13 mouse cellular contexts compared by ENCODE assay signal in the genomic region with DNA sequence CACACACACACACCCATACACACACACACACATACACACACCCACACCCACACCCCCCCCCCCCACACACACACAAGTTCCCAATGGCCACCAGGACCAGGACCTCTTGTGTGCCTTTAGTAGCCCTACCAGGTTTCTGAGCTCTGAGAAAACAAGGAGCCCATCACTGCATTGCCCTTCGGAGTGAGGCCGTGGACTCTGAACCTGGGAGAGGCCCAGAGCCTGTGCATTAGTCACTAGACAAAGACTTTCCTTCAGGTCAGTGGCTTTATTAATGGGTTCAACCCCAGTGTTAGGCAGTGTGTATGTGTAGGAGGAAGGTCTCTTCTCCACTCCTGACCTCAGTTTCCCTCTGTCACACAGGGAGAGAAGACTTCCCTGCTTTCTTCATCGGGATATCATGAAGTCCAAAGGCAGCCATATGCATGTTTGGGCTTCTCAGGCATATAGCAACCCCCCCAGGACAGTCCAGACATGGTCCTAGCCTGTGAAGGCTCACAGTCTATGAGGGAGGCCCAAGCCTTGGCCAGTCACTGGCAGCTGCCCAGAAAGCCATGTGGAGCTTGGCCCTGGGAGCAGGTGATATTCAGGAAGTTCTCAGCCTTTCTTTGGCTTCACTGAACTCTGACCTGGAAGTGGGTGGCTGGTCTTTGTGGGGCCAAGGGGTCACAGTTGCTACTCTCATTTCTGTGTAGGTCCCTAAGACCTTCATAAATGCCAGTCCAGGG. TPM values are rescaled to one million over a fixed set of nuclear protein-coding genes. Genes with fewer than 3 reads are reported as not detected.
DNase-seq lines count a peak whose midpoint lies in the region; ATAC-seq and TF ChIP-seq lines count a peak whose summit lies in the region.
"Had no signal": no experiment of that assay in that cellular context is flagged by ENCODE, and none has a peak within 500 bp of the region (broad histone marks: within the 10 kb centered on the region; RNA-seq: fewer than 3 reads in every experiment).

No protein-coding gene starts in this region.

- TF ChIP-seq EP300 in stomach, postnatal 0 days (optimal IDR thresholded peaks at IDR 0.05): no peak

- peak overlapping the region; percentile 1; the same call in 1 of the 2 replicates for H3K9ac ChIP-seq in liver, embryonic 16.5 days (ENCODE audit: low read depth, low read length)
- no peak overlapping the region for H3K9ac ChIP-seq in liver, embryonic 12.5 days
- no peak overlapping the region for H3K9ac ChIP-seq in stomach, postnatal 0 days (ENCODE audit: low read length)
- H3K9ac ChIP-seq: limb, embryonic 13.5 days; midbrain, embryonic 13.5 days had no signal

- peak; percentile 36; the same call in 1 of the 2 replicates for ATAC-seq in liver, embryonic 16.5 days (ENCODE audit: low read depth)
- ATAC-seq in liver, embryonic 12.5 days: no peak
- peak; percentile 89 for ATAC-seq in stomach, postnatal 0 days (ENCODE audit: low FRiP score, low TSS enrichment)

- H3K4me3 ChIP-seq in liver, embryonic 16.5 days (ENCODE audit: low read depth, low read length): no peak overlapping the region
- H3K4me3 ChIP-seq in liver, embryonic 12.5 days: no peak overlapping the region
- no peak overlapping the region for H3K4me3 ChIP-seq in stomach, postnatal 0 days (ENCODE audit: low read depth, low read length)
- H3K4me3 ChIP-seq: limb, embryonic 13.5 days; midbrain, embryonic 13.5 days; neural tube, embryonic 12.5 days had no signal

- peaks cover 14% of the 10 kb centered on the region for H3K4me1 ChIP-seq in liver, embryonic 16.5 days (ENCODE audit: control insufficient read depth, low read depth, low read length)
- peaks cover 19% of the 10 kb centered on the region for H3K4me1 ChIP-seq in liver, embryonic 12.5 days
- no peaks in the 10 kb centered on the region for H3K4me1 ChIP-seq in stomach, postnatal 0 days (replicated peaks; ENCODE audit: control insufficient read depth, insufficient read depth)

- TF ChIP-seq CTCF in stomach, postnatal 0 days (IDR thresholded peaks at IDR 0.05; ENCODE audit: low read depth): no peak

- peak overlapping the region; percentile 30; the same call in 1 of the 2 replicates for H3K27ac ChIP-seq in liver, embryonic 16.5 days (ENCODE audit: low read length)
- H3K27ac ChIP-seq in liver, embryonic 12.5 days: no peak overlapping the region
- peak overlapping the region; percentile 76 for H3K27ac ChIP-seq in stomach, postnatal 0 days (replicated peaks)
- H3K27ac ChIP-seq: limb, embryonic 13.5 days; midbrain, embryonic 13.5 days; neural tube, embryonic 12.5 days had no signal

- peak; percentile 44 for DNase-seq in cerebellum, adult 11 months
- DNase-seq in cerebellum, postnatal 4 days (ENCODE audit: low spot score in 2 of 2): no peak
- peak; percentile 83 for DNase-seq in kidney, adult 9 months
- DNase-seq in stomach, postnatal 0 days (ENCODE audit: low spot score): peak; percentile 77
- DNase-seq in left cerebral cortex, adult 8-10 months (ENCODE audit: low spot score in 2 of 2): no peak
- no peak for DNase-seq in layer of hippocampus, adult 9-10 months (ENCODE audit: low spot score)

- no peak overlapping the region for H3K4me2 ChIP-seq in liver, embryonic 16.5 days (ENCODE audit: low read depth, low read length)
- no peak overlapping the region for H3K4me2 ChIP-seq in liver, embryonic 12.5 days
- no peak overlapping the region for H3K4me2 ChIP-seq in stomach, postnatal 0 days (replicated peaks; ENCODE audit: low read depth)
- H3K4me2 ChIP-seq: midbrain, embryonic 13.5 days had no signal

- 72% methylated on average over 3 of the region's 3 CpGs for WGBS in liver, embryonic 16.5 days (ENCODE audit: insufficient replicate concordance)
- 68% methylated on average over 3 of the region's 3 CpGs for WGBS in liver, embryonic 12.5 days (ENCODE audit: insufficient replicate concordance)
- WGBS in stomach, postnatal 0 days: 77% methylated on average over 3 of the region's 3 CpGs

- no peaks in the 10 kb centered on the region for H3K9me3 ChIP-seq in liver, embryonic 16.5 days (replicated peaks; ENCODE audit: control insufficient read depth, low read length)
- no peaks in the 10 kb centered on the region for H3K9me3 ChIP-seq in liver, embryonic 12.5 days (replicated peaks)
- no peaks in the 10 kb centered on the region for H3K9me3 ChIP-seq in stomach, postnatal 0 days (ENCODE audit: control insufficient read depth, low read length)
- H3K9me3 ChIP-seq: limb, embryonic 13.5 days; midbrain, embryonic 13.5 days; neural tube, embryonic 12.5 days had no signal

- H3K27me3 ChIP-seq in liver, embryonic 16.5 days (ENCODE audit: control insufficient read depth, insufficient read depth, low read depth, low read length): no peaks in the 10 kb centered on the region
- H3K27me3 ChIP-seq in liver, embryonic 12.5 days (replicated peaks): peaks cover 5% of the 10 kb centered on the region; the same call in 1 of the 2 replicates
- H3K27me3 ChIP-seq in stomach, postnatal 0 days (ENCODE audit: control insufficient read depth, insufficient read depth, low read length): no peaks in the 10 kb centered on the region
- H3K27me3 ChIP-seq: limb, embryonic 13.5 days; midbrain, embryonic 13.5 days; neural tube, embryonic 12.5 days had no signal

- no peaks in the 10 kb centered on the region for H3K36me3 ChIP-seq in liver, embryonic 16.5 days (ENCODE audit: control insufficient read depth, insufficient read depth)
- no peaks in the 10 kb centered on the region for H3K36me3 ChIP-seq in liver, embryonic 12.5 days
- H3K36me3 ChIP-seq in stomach, postnatal 0 days (ENCODE audit: control insufficient read depth, insufficient read depth, low read length): no peaks in the 10 kb centered on the region
- H3K36me3 ChIP-seq: limb, embryonic 13.5 days; midbrain, embryonic 13.5 days; neural tube, embryonic 12.5 days had no signal

RNA-seq across cellular contexts. Expression of a gene that starts 1.7 kb away (rescaled TPM):
- 0.18 and 0.45 TPM in 2 replicates for polyA plus RNA-seq in liver, embryonic 16.5 days (2015; fragmentation: Nextera tagmentation; extraction: Ambion mirVana)
- polyA plus RNA-seq in liver, embryonic 12.5 days (2016; fragmentation: Nextera tagmentation; extraction: Ambion mirVana): not detected in 2 replicates
- 0.74 and 1.5 TPM in 2 replicates for polyA plus RNA-seq in stomach, postnatal 0 days (2015; fragmentation: Nextera tagmentation; extraction: Ambion mirVana)
- total RNA-seq in left cerebral cortex, adult 8-10 months (2022): not detected
- total RNA-seq: layer of hippocampus, postnatal 36 days had no signal
- polyA plus RNA-seq: brain, embryonic 14.5 days; limb, embryonic 13.5 days; midbrain, embryonic 13.5 days; neural tube, embryonic 12.5 days had no signal

RNA-seq across cellular contexts. Expression of a gene that starts 13.6 kb away (rescaled TPM):
- 88.7 and 118 TPM in 2 replicates for polyA plus RNA-seq in liver, embryonic 16.5 days (2015; fragmentation: Nextera tagmentation; extraction: Ambion mirVana)
- 34.3 and 34.8 TPM in 2 replicates for polyA plus RNA-seq in liver, embryonic 12.5 days (2016; fragmentation: Nextera tagmentation; extraction: Ambion mirVana)
- 28.9 and 33.9 TPM in 2 replicates for polyA plus RNA-seq in stomach, postnatal 0 days (2015; fragmentation: Nextera tagmentation; extraction: Ambion mirVana)
- 10 to 100 TPM; 75.7 to 85.2 (median 81.3) TPM for total RNA-seq in left cerebral cortex, adult 8-10 months (2022)

RNA-seq across cellular contexts. Expression of a gene that starts 19.5 kb away (rescaled TPM):
- polyA plus RNA-seq in liver, embryonic 16.5 days (2015; fragmentation: Nextera tagmentation; extraction: Ambion mirVana): 0.20 and 0.32 TPM in 2 replicates
- 0.35 and 0.42 TPM in 2 replicates for polyA plus RNA-seq in liver, embryonic 12.5 days (2016; fragmentation: Nextera tagmentation; extraction: Ambion mirVana)
- 1.9 and 2.5 TPM in 2 replicates for polyA plus RNA-seq in stomach, postnatal 0 days (2015; fragmentation: Nextera tagmentation; extraction: Ambion mirVana)
- total RNA-seq in left cerebral cortex, adult 8-10 months (2022): 10 to 100 TPM; 37.0 to 40.8 (median 38.8) TPM

RNA-seq across cellular contexts. Expression of a gene that starts 57.5 kb away (rescaled TPM):
- polyA plus RNA-seq in liver, embryonic 16.5 days (2015; fragmentation: Nextera tagmentation; extraction: Ambion mirVana): 8.0 and 11.8 TPM in 2 replicates
- polyA plus RNA-seq in liver, embryonic 12.5 days (2016; fragmentation: Nextera tagmentation; extraction: Ambion mirVana): 7.8 and 8.1 TPM in 2 replicates
- 45.5 and 48.0 TPM in 2 replicates for polyA plus RNA-seq in stomach, postnatal 0 days (2015; fragmentation: Nextera tagmentation; extraction: Ambion mirVana)
- total RNA-seq in left cerebral cortex, adult 8-10 months (2022): 1 to 10 TPM in 1 of 4 experiments, under 1 TPM in 3; 0.30 to 1.5 (median 0.47) TPM

Comparison
In these comparisons a context has a peak if more than half of its experiments do, and no peak if none do; other contexts are left out.
1. DNase-seq: peak in cerebellum, adult 11 months (single experiment), kidney, adult 9 months (single experiment) and stomach, postnatal 0 days (single experiment); none in cerebellum, postnatal 4 days (0 of 2), left cerebral cortex, adult 8-10 months (0 of 2) and layer of hippocampus, adult 9-10 months (single experiment).